Mouse (Mus musculus): Measurements from ENCODE around the gene Pilra.
"Not testable (repeated sequence)": the region's sequence is repeated elsewhere in the genome, so short reads cannot be mapped to it uniquely, and the experiment has no call there.

Gene Pilra

DNA sequence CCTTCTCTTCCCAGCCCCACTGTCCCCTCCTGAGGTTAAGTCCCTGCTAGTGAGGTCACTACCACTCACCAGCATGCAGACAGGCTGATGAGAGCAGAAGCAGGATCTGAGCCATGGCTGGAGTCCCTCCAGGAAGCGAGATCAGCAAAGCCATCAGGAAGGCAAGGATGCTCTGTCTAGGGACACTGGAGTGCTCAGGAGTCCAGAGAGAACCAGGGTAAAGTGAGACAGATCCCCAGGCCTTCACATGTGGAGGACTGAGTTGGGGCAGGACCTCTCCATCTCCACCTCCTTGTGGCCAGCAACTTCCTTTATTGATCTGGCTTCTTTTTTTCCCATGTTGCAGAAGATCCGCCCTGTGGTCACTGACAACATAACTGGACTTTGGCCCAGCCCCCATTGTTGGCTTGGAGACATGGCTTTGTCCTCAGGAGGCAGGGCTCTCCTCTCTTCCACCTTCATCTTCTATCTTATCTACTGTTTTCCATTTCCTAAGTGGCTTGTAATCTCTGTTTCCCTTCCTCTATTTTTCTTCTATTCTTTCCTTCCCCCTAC, at the start of gene Pilra:
TSS of gene Pilra (minus strand) at position 316 of the 555 bp plus-strand sequence.
- DNase-seq (ENCODE audit: low spot score): not testable (repeated sequence)

DNA sequence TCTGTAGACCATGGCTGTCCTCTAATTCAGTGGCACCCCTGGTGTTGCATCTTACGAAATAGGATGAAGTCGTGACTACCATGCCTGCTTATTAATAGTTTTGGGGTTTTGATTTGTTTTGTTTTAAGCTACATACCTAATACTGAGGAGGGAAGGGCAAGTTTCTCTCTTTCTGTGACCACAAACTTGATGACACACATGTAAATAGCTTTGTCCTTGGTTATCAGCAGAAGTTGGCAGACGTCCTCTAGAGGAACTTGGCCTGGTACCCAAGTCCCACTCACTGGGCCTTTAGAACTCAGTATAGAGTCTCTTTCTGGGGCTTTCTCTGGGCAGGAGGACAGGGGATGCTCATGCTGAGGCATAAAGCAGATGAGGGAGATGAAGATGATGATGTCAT, 47.3 kb upstream of the Pilra start:
- DNase-seq (ENCODE audit: low spot score): no peak

DNA sequence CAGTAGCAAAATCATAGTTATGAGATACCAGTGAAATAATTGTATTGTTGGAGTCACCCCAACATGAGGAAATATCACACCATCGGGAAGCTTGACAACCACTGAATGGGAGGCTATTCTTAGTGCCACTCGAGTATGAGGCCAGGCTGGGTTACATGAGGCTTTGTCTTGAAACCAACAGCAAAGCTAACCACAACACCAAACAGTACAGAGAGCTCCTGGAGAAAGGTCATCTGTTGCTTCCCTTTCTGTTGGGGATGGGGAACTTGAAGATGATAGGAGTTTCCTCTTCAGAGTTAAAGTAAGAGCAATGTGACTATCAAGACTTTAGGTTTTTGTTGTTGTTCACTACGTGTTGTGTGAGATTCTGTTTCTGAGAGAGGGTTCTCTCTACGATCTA, 46.8 kb upstream of the Pilra start:
- no peak for DNase-seq (ENCODE audit: low spot score)

DNA sequence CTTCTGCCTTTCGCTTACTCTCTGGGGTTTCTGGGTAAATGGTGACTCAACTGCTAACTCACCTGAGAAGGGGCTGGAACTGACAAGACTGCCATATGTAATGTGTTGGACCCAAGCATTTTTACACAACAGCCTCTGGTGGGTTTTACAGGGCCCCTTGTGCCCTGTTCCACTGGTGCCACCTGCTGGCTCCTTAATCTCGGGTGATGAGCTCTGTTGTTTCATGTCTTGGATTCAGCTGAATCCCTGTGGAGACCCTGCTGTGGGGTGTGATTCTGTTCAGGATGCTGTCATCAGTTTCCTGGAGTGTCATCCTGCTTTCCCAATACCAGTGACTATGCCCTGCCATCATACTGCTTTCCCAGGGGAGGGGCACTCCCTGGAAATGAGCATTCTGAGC, 41.8 kb upstream of the Pilra start:
- DNase-seq (ENCODE audit: low spot score): no peak

DNA sequence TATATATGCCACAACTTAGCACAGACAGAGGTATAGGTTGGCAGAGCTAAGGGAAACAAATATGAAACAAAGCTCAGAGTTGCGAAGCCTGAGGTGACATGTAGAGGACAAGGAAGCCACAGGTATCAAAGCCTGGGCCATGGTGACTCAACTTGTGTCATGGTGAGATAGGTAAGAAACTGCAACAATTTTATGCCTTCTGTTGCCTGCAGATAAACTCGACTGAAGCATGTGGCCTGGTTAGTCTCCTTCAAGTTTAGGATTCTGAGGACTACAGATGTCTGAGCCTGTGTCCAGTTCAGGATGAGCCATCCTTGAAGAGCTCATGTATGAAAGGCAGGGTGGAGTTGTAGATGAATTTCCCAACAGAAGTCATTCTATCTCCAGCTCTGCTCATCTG, 39.0 kb upstream of the Pilra start:
- no peak for DNase-seq (ENCODE audit: low spot score)

- DNase-seq (ENCODE audit: low spot score): not testable (repeated sequence)
These were observed 36.3 kb upstream of the Pilra start for GRCm38 (mm10) chr5:137872381-137872702.

GRCm38 (mm10) chr5:137871644-137872380, 35.7 kb upstream of the Pilra start, which contains the start of gene Pilrb2:
Pilrb2 (minus strand) TSS chr5:137871815.
- DNase-seq (ENCODE audit: low spot score): not testable (repeated sequence)

DNA sequence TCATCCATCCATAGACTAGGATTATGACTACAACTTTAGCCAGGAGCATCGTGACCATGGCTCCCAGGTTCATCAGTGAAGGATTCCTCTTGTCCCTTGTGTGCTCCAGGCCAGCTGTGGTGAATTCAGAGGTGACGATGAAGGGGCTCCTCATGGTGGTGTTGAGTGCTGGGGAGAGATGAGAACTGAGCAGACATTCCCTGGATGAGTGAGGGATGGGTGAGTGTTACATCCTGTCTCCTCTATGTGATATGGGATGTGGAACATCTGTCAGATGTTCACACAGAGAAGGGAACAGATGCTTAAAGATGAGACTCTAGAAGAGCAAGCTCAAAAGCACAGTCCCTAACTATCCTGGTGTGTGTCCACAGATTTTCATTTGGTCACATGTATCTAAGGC, 32.5 kb upstream of the Pilra start:
- not testable (repeated sequence) for DNase-seq (ENCODE audit: low spot score)

DNA sequence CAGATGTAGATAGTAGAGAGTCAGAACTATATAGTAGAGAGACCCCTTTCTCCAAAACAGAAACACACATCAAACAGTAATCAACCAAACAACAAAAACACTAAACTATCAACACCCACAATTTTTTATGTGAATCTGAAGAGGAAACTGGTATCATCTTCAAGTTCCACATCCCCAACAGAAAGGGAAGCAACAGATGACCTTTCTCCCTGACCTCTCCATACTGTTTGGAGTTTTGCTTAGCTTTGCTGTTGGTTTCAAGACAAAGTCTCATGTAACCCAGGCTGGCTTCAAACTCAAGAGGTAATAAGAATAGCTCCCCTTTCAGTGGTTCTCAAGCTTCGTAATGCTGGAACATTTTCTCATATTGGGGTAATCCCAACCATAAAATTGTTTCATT, 27.9 kb upstream of the Pilra start:
- DNase-seq (ENCODE audit: low spot score): not testable (repeated sequence)

- DNase-seq (ENCODE audit: low spot score): not testable (repeated sequence)
These were observed 22.1 kb upstream of the Pilra start, which contains the start of gene Pilrb1 for GRCm38 (mm10) chr5:137857960-137858710. Pilrb1 (minus strand) TSS chr5:137858106.

- not testable (repeated sequence) for DNase-seq (ENCODE audit: low spot score)
These were observed 20.8 kb upstream of the Pilra start for GRCm38 (mm10) chr5:137856870-137857269.

DNA sequence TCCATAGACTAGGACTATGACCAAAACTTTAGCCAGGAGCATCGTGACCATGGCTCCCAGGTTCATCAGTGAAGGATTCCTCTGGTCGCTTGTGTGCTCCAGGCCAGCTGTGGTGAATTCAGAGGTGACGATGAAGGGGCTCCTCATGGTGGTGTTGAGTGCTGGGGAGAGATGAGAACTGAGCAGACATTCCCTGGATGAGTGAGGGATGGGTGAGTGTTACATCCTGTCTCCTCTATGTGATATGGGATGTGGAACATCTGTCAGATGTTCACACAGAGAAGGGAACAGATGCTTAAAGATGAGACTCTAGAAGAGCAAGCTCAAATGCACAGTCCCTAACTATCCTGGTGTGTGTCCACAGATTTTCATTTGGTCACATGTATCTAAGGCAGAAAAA, 18.8 kb upstream of the Pilra start:
- not testable (repeated sequence) for DNase-seq (ENCODE audit: low spot score)

GRCm38 (mm10) chr5:137850313-137850712, 14.2 kb upstream of the Pilra start:
- not testable (repeated sequence) for DNase-seq (ENCODE audit: low spot score)

DNA sequence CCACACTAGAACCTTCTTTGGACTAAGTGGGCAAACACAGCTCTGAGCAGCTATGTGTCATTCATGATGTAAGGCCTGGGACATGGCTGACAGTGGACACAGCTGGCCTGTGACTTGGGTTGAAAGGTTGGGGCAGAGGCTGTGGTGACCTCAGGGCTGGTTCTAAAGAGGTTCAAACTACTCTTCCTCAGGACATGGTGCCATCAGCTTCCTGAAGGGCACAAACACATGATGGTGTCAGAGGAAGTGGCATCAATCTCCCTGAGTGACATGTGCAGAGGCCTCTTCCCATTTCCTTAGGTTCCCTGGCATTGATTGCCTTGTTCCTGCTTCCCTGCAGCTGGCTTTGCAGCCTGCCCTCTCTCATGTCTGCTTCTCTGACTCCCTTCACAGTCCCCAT, 1.0 kb upstream of the Pilra start:
- DNase-seq (ENCODE audit: low spot score): not testable (repeated sequence)

DNA sequence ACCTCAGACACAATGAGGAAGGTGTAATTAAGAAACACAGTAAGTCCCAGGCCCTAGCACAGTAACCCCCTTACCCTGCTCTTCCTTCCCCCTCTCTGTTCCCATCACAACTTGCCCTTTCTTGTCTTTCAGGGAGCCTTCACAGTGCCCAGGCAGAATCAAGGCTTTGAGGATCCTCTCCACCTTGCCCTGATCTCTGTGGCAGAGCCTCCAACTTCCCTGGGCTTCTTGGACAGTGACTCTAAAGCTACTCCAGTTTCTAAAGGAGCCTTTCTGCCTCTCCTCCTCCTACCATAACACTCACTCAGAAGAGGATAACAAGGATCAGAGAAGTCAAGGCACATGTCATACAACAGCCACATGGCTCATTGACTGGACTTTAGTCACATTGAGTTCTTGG, 530 bp upstream of the Pilra start:
- no peak for DNase-seq (ENCODE audit: low spot score)

GRCm38 (mm10) chr5:137833500-137833899, 2.6 kb downstream of the Pilra start:
- DNase-seq (ENCODE audit: low spot score): no peak

DNA sequence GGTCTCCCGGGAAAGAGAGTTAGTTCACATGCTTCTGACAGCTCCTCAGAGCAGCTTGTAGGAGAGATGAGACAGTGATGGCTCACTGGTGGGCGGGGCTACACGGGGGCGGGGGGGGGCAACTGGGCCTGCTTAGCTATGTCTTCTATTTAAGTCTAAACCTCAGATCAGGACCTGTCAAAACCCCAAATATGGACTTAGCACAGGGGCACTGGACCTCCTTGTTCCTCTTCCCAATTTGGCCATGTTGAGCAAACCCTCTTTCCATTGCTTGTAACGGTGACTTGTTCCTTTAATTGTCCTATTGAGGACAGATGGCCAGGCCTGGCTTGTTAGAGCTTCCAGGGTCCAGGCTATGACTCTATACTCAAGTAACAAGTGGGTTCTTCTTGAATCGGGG, 4.6 kb downstream of the Pilra start:
- no peak for DNase-seq (ENCODE audit: low spot score)

DNA sequence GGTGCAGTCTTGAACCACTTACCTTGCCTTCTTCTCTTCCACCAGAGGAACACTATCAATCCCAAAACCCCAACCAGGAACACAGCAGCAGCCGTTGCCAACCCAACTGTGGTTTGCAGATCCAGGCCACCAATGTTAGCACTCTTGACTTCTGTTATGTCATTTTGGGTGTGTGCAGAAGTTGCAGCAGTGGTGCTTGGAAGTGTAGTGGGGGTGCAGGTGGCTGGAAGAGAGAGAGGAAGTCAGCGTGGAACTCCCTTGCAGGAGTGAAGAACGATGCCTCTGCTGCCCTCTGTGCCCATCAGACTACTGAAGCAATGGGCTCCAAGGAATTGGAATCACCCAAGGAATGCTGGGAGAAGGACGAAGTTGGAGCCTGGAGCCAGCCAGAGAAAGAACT, 5.0 kb downstream of the Pilra start:
- no peak for DNase-seq (ENCODE audit: low spot score)

DNA sequence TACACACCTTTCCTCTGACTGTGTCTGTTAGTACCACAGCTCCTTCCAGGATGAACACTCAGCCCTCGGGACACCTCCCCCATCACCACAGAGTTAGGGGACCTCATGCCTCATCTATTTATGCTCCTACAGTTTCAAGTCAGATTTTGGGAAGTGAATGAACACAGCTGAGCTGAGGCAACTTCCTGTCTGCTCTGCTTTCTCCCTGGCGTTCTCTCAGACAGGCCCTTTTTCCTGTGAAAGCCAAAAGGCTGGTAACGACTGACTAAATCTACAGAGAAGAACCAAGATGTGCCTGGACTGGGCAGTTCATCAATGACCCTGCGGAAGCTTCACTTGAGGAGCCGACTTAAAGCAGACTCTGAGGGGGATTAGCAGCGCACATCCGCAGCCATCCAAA, 5.8 kb downstream of the Pilra start:
- no peak for DNase-seq (ENCODE audit: low spot score)

GRCm38 (mm10) chr5:137828694-137829093, 7.4 kb downstream of the Pilra start:
- DNase-seq (ENCODE audit: low spot score): no peak

DNA sequence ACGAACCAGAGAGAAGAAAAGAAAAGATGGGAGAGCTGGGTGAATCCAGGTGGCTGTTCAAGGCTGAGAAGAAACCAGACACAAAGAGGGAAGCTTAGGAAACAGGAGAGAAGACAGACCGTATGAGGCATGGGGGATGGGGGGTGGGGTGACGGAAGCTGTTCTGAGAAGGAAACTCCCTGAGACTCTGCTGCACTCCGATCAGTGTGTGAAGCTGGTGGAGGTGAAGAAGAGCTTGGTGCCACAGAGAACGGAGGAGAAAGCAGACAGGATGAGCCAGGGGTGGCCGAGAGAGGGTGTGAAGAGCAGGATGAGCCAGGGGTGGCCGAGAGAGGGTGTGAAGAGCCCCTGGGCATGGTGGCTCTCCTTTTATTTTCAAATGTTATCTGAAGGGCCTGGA, 9.7 kb downstream of the Pilra start:
- DNase-seq (ENCODE audit: low spot score): no peak

DNA sequence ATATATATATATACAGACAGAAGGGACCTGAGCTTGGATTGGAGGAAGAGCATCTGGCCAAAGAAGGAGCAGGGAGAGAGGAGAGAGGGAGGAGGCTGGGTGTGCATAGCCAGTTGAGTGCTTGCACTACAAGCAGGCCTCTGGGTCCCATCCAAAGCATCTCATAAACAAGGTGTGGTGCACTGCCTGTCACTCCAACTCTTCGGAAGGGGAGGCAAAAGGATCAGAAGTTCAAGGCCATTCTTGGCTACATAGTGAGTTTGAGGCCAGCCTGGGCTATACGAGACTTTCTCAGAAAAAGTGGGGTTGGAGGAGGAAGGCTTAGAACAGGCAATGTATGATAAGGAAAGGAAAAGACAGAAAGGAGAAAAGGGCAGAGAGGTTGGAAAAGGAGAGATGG, 10.1 kb downstream of the Pilra start:
- DNase-seq (ENCODE audit: low spot score): no peak

DNA sequence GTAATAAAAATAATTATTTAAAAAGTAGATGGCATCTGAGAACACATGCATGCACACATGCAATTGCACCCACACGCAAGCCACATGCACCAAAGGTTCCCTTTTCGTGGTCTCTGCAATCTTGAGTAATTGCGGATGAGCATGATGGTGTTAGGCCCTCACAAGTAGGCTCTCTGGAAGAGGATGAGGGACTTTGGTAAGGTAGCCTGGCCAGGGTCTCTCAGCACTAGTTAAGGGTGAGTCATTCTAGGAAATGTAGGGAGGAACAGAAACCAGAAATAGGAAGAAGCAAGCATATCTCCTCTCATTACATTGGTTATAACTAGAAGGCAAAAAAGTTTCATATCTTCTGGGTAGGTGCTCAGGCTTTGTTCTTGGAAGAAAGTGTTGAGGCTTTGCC, 11.1 kb downstream of the Pilra start:
- no peak for DNase-seq (ENCODE audit: low spot score)

Data from layer of hippocampus, adult 9-10 months (tissue).